Comparison of ENCODE assay signal across 10 mouse cellular contexts in genomic region chr16:25408032-25408431, GRCm38 (mm10).
A peak's percentile ranks its signal among the peaks of the same experiment; 100 is the strongest.
DNase-seq lines count a peak whose midpoint lies in the region; ATAC-seq and TF ChIP-seq lines count a peak whose summit lies in the region.
"Had no signal": no experiment of that assay in that cellular context is flagged by ENCODE, and none has a peak within 500 bp of the region (broad histone marks: within the 10 kb centered on the region; RNA-seq: fewer than 3 reads in every experiment).

No protein-coding gene starts in this region.

- no peak for ATAC-seq in lung, embryonic 14.5 days (ENCODE audit: insufficient read depth)
- ATAC-seq in embryonic facial prominence, embryonic 15.5 days (ENCODE audit: insufficient number of reproducible peaks, low FRiP score, low TSS enrichment, low read depth), result 0 out of 2 replicates have a peak, but pooled peaks have one; percentile 30
- no peak for ATAC-seq in intestine, embryonic 15.5 days
- ATAC-seq: inflammation-experienced regulatory T-cells, adult 6 months had no signal

- H3K27ac ChIP-seq in lung, embryonic 14.5 days (ENCODE audit: low read depth), result peak overlapping the region; percentile 81
- peak overlapping the region; percentile 79 for H3K27ac ChIP-seq in embryonic facial prominence, embryonic 15.5 days (replicated peaks)
- no peak overlapping the region for H3K27ac ChIP-seq in intestine, embryonic 15.5 days
- peak overlapping the region; percentile 76 for H3K27ac ChIP-seq in small intestine, adult 2 months (ENCODE audit: insufficient read depth, low read depth, low read length)

- TF ChIP-seq POLR2A in small intestine, adult 2 months (IDR thresholded peaks at IDR 0.05; ENCODE audit: low read depth, low read length), result no peak

- no peak overlapping the region for H3K4me3 ChIP-seq in lung, embryonic 14.5 days (ENCODE audit: low read depth, low read length)
- H3K4me3 ChIP-seq in embryonic facial prominence, embryonic 15.5 days (replicated peaks), result no peak overlapping the region
- H3K4me3 ChIP-seq in intestine, embryonic 15.5 days (replicated peaks), result no peak overlapping the region
- no peak overlapping the region for H3K4me3 ChIP-seq in small intestine, adult 2 months (ENCODE audit: low read depth, low read length)

- TF ChIP-seq CTCF in lung, embryonic 14.5 days (IDR thresholded peaks at IDR 0.05; ENCODE audit: low read depth), result no peak
- no peak for TF ChIP-seq CTCF in small intestine, adult 2 months (IDR thresholded peaks at IDR 0.05; ENCODE audit: extremely low read depth, insufficient read length, insufficient replicate concordance, low read depth, low read length)

- no peak for DNase-seq in lung, embryonic 14.5 days
- DNase-seq in lung, postnatal 36 days, result no peak
- no peak for DNase-seq in left cerebral cortex, adult 11 months (ENCODE audit: low spot score)
- no peak for DNase-seq in gastrocnemius, postnatal 36 days
- DNase-seq: cerebellum, postnatal 36 days; heart, adult 11 months had no signal

- H3K36me3 ChIP-seq in lung, embryonic 14.5 days (ENCODE audit: insufficient read depth), result no peaks in the 10 kb centered on the region
- H3K36me3 ChIP-seq in embryonic facial prominence, embryonic 15.5 days, result no peaks in the 10 kb centered on the region
- no peaks in the 10 kb centered on the region for H3K36me3 ChIP-seq in intestine, embryonic 15.5 days
- H3K36me3 ChIP-seq in small intestine, adult 2 months (ENCODE audit: control insufficient read depth, insufficient read depth, low read length), result no peaks in the 10 kb centered on the region

- H3K27me3 ChIP-seq in lung, embryonic 14.5 days (ENCODE audit: insufficient read depth, low read length), result no peaks in the 10 kb centered on the region
- H3K27me3 ChIP-seq in embryonic facial prominence, embryonic 15.5 days, result no peaks in the 10 kb centered on the region
- no peaks in the 10 kb centered on the region for H3K27me3 ChIP-seq in intestine, embryonic 15.5 days (replicated peaks)
- no peaks in the 10 kb centered on the region for H3K27me3 ChIP-seq in small intestine, adult 2 months (ENCODE audit: control insufficient read depth, insufficient read depth, low read length)

- H3K4me2 ChIP-seq in lung, embryonic 14.5 days, result peak overlapping the region; percentile 16; the same call in 1 of the 2 replicates
- no peak overlapping the region for H3K4me2 ChIP-seq in embryonic facial prominence, embryonic 15.5 days (replicated peaks)
- peak overlapping the region; percentile 32; the same call in 1 of the 2 replicates for H3K4me2 ChIP-seq in intestine, embryonic 15.5 days (replicated peaks)

- no peaks in the 10 kb centered on the region for H3K9me3 ChIP-seq in lung, embryonic 14.5 days (ENCODE audit: low read depth, low read length)
- no peaks in the 10 kb centered on the region for H3K9me3 ChIP-seq in embryonic facial prominence, embryonic 15.5 days (replicated peaks)
- H3K9me3 ChIP-seq in intestine, embryonic 15.5 days, result no peaks in the 10 kb centered on the region

- 72% methylated on average over 6 of the region's 6 CpGs for WGBS in lung, embryonic 14.5 days
- 38% methylated on average over 6 of the region's 6 CpGs for WGBS in embryonic facial prominence, embryonic 15.5 days
- WGBS in intestine, embryonic 15.5 days, result 52% methylated on average over 6 of the region's 6 CpGs
- 25% methylated on average over 6 of the region's 6 CpGs for WGBS in small intestine, adult 2 months

- peaks cover 11% of the 10 kb centered on the region for H3K4me1 ChIP-seq in lung, embryonic 14.5 days (ENCODE audit: insufficient read depth)
- peaks cover 13% of the 10 kb centered on the region for H3K4me1 ChIP-seq in embryonic facial prominence, embryonic 15.5 days
- 0 out of 2 replicates have a peak, but pooled peaks cover 4% of the 10 kb centered on the region for H3K4me1 ChIP-seq in intestine, embryonic 15.5 days (replicated peaks)
- peaks cover 8% of the 10 kb centered on the region; the same call in 1 of the 2 replicates for H3K4me1 ChIP-seq in small intestine, adult 2 months (ENCODE audit: control insufficient read depth, insufficient read depth, insufficient read length, low read length)

- no peak overlapping the region for H3K9ac ChIP-seq in lung, embryonic 14.5 days
- no peak overlapping the region for H3K9ac ChIP-seq in embryonic facial prominence, embryonic 15.5 days
- H3K9ac ChIP-seq in intestine, embryonic 15.5 days, result no peak overlapping the region

- intact Hi-C loops in gastrocnemius, postnatal 36 days (cut with DNase I), result no loop called here
